Mouse (Mus musculus): ENCODE data around the gene Slc25a47.

- TF ChIP-seq TCF12 (IDR thresholded peaks at IDR 0.05; ENCODE audit: insufficient read depth, poor library complexity, severe bottlenecking) (no peak), SRF (IDR thresholded peaks at IDR 0.05; ENCODE audit: control insufficient read depth, insufficient read length, low read depth) (no peak), POLR2A (IDR thresholded peaks at IDR 0.05; ENCODE audit: insufficient read length, low read depth) (no peak), E2F4 (IDR thresholded peaks at IDR 0.05; ENCODE audit: insufficient read depth) (no peak), MYOG (IDR thresholded peaks at IDR 0.05; ENCODE audit: control insufficient read depth in 1 of 3, insufficient read depth in 1 of 3, insufficient read length in 2 of 3, low read depth in 2 of 3) (no peak), POLR2AphosphoS2 (IDR thresholded peaks at IDR 0.05; ENCODE audit: insufficient read length, low read depth) (peak; percentile 19), MYOD1 (IDR thresholded peaks at IDR 0.05; ENCODE audit: control insufficient read depth in 1 of 3, insufficient read length in 2 of 3, low read depth in 2 of 3) (no peak), CEBPB (IDR thresholded peaks at IDR 0.05; ENCODE audit: insufficient read depth, poor library complexity, severe bottlenecking) (no peak), REST (IDR thresholded peaks at IDR 0.05; ENCODE audit: insufficient read depth, insufficient read length) (no peak), USF1 (IDR thresholded peaks at IDR 0.05; ENCODE audit: low read depth) (peak; percentile 27), MAX (IDR thresholded peaks at IDR 0.05; ENCODE audit: low read depth) (no peak)
Measured at GRCm38 (mm10) chr12:108873122-108873521, 37.3 kb downstream of the Slc25a47 start.

Data from myocyte (in vitro differentiated cells).